Mouse (Mus musculus) lung, adult 2 months (tissue): Measurements from ENCODE around the gene Cenph. TPM values are rescaled to one million over a fixed set of nuclear protein-coding genes. Genes with fewer than 3 reads are reported as not detected.
A peak's percentile ranks its signal among the peaks of the same experiment; 100 is the strongest.
"Not testable (repeated sequence)": the region's sequence is repeated elsewhere in the genome, so short reads cannot be mapped to it uniquely, and the experiment has no call there.

Experiments used
- DNase-seq: peaks from one replicate; pipeline ENCODE4 v3.0.0; 2022
- H3K4me1 ChIP-seq: fragments of 200-500 bp; 2 replicates; pipeline ENCODE4 v1.6.1; 2011; ENCODE audit warnings: low read length; ENCODE audit not compliant: control insufficient read depth, insufficient read depth
- H3K4me3 ChIP-seq: fragments of 200-500 bp; replicated peaks from 2 replicates; pipeline ENCODE3; 2011; ENCODE audit warnings: low read depth, mild to moderate bottlenecking, control low read depth, low read length; ENCODE audit errors: extremely low read depth
- CTCF ChIP-seq: fragments of 200-500 bp; IDR thresholded peaks from 2 replicates; pipeline ENCODE4 v1.5.1; 2011; ENCODE audit warnings: mild to moderate bottlenecking, low read length, control low read depth; ENCODE audit not compliant: insufficient read depth
- POLR2A ChIP-seq: fragments of 200-500 bp; IDR thresholded peaks from 2 replicates; pipeline ENCODE4 v1.6.1; 2011; ENCODE audit warnings: low read depth, mild to moderate bottlenecking, control low read depth, low read length, borderline replicate concordance; ENCODE audit errors: extremely low read depth
- WGBS: fragments of 180-500 bp; shearing (Covaris S2); methylation state at CpG from one replicate; pipeline ENCODE4 v1.1.7; 2018; 5-methylcytosine and 5-hydroxymethylcytosine counted together
- polyA plus RNA-seq: library from polyadenylated mRNA; depleted of rRNA; stranded (reverse); fragments of >200 nt; gene quantifications from 2 replicates; pipeline ENCODE4 v1.2.3, GENCODE M21; 2012; rRNA removed

Gene Cenph
- 0.18 and 0.25 TPM in 2 replicates for polyA plus RNA-seq

GRCm38 (mm10) chr13:100775252-100776055 is at the start of gene Cenph:
Cenph (minus strand) TSS chr13:100775899.
- DNase-seq: peak; percentile 80
- peak within 1 kb of the TSS; percentile 67 for H3K4me3 ChIP-seq
- peaks cover 2% of the 10 kb centered on the region; the same call in 1 of the 2 replicates for H3K4me1 ChIP-seq
- under 1% methylated on average over 46 of the region's 46 CpGs for WGBS
- TF ChIP-seq POLR2A (peak; percentile 30; the same call in 1 of the 2 replicates), CTCF (no peak)

GRCm38 (mm10) chr13:100824916-100825315 is 49.2 kb upstream of the Cenph start:
- no peaks in the 10 kb centered on the region for H3K4me1 ChIP-seq
- TF ChIP-seq POLR2A (no peak), CTCF (no peak)
- 89% methylated on average over 3 of the region's 3 CpGs for WGBS
- no peak for DNase-seq
- H3K4me3 ChIP-seq: no peak overlapping the region

- TF ChIP-seq CTCF (no peak), POLR2A (no peak)
- WGBS: 42% methylated on average over 6 of the region's 6 CpGs
- H3K4me1 ChIP-seq: no peaks in the 10 kb centered on the region
- H3K4me3 ChIP-seq: no peak overlapping the region
- DNase-seq: no peak
These were observed 48.6 kb upstream of the Cenph start for GRCm38 (mm10) chr13:100824306-100824705.

GRCm38 (mm10) chr13:100823863-100824262 is 48.2 kb upstream of the Cenph start:
- H3K4me3 ChIP-seq: no peak overlapping the region
- 92% methylated on average over 3 of the region's 3 CpGs for WGBS
- TF ChIP-seq CTCF: no peak
- no peak for TF ChIP-seq POLR2A
- DNase-seq: no peak
- no peaks in the 10 kb centered on the region for H3K4me1 ChIP-seq

- TF ChIP-seq POLR2A: no peak
- TF ChIP-seq CTCF: no peak
- H3K4me3 ChIP-seq: no peak overlapping the region
- H3K4me1 ChIP-seq: no peaks in the 10 kb centered on the region
- DNase-seq: no peak
- WGBS: 91% methylated on average over 6 of the region's 6 CpGs
These were observed 38.8 kb upstream of the Cenph start for GRCm38 (mm10) chr13:100814451-100814850.

- no peak for DNase-seq
- H3K4me3 ChIP-seq: no peak overlapping the region
- WGBS: 93% methylated on average over 3 of the region's 3 CpGs
- no peaks in the 10 kb centered on the region for H3K4me1 ChIP-seq
- TF ChIP-seq CTCF: no peak
- TF ChIP-seq POLR2A: no peak
These were observed 30.1 kb upstream of the Cenph start for GRCm38 (mm10) chr13:100805776-100806175.

GRCm38 (mm10) chr13:100797171-100797570 is 21.5 kb upstream of the Cenph start:
- H3K4me1 ChIP-seq: no peaks in the 10 kb centered on the region
- no peak for TF ChIP-seq CTCF
- TF ChIP-seq POLR2A: no peak
- 84% methylated on average over 6 of the region's 6 CpGs for WGBS
- no peak for DNase-seq
- H3K4me3 ChIP-seq: no peak overlapping the region

- DNase-seq: no peak
- H3K4me1 ChIP-seq: peaks cover 2% of the 10 kb centered on the region; the same call in 1 of the 2 replicates
- no peak overlapping the region for H3K4me3 ChIP-seq
- 83% methylated on average over 3 of the region's 3 CpGs for WGBS
- TF ChIP-seq POLR2A (no peak), CTCF (no peak)
These were observed 13.4 kb upstream of the Cenph start for GRCm38 (mm10) chr13:100789083-100789482.

- WGBS: 95% methylated on average over 12 of the region's 14 CpGs
These were observed 12.4 kb upstream of the Cenph start for GRCm38 (mm10) chr13:100788057-100788456.

More at GRCm38 (mm10) chr13:100788057-100788456, 12.4 kb upstream of the Cenph start:
- H3K4me3 ChIP-seq, DNase-seq, H3K4me1 ChIP-seq: not testable (repeated sequence)
